Mouse (Mus musculus): ENCODE data around the gene Zbtb16.

DNA sequence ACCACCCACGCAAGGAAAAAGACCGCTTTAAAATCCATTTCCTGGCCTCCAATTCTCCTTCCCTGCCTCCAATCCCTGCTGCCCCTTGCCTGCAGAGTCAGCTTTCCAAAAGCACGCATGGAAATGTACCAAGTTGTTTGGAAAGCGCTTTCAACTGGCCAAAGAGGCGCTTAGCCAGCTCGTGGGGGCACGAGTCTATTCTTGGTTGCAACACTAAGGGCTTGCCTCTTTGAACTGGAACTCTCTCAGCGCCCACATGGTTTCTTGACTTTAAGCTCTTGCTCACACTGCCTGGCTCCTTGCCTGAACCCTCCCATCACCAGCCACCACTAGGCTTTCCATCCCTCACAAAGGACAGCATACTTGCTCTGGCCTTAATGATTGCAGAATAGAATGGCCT is 217.9 kb downstream of the Zbtb16 start:
- TF ChIP-seq CTCF (IDR thresholded peaks at IDR 0.05; ENCODE audit: low read depth, low read length), result no peak
- TF ChIP-seq POLR2A (IDR thresholded peaks at IDR 0.05; ENCODE audit: extremely low read depth, insufficient read depth, low read length), result no peak
